Mouse (Mus musculus): ENCODE measurements at regions not wholly inside any gene's neighbourhood (a gene's known extent, or its start where the extent isn't known, plus 50 kb on each side); places are given as distances from the start of the nearest gene placed in this dataset.

DNA sequence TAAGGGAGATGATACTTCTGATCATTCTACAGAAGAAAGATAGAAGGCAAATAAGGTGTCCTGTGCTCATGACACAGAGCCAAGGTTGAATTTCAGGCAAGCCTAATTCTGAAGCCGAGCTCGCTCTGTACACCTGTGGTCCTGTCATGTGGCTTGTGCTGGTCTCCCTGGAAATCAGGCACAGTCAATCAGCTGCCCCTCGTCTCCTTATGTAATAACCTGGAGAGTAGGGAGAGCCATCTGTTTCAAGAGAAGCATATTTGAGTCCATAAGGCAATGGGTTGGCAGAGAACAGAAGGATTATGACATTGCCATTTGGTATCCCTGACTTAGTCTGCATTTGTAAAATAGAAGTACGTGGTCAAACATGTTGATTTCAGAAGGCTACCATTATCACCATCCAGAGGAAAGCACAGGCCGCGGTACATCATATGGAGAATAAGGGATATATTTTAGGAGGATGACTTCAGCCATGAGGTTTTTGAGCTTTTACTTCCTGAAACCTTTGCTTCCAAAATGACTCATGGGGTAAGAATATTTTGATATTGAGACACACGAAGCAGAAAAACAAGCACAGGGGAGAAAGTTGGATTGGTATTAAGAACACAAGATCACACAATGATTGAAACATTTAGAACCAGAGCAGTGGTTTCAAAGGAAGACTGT is 211.9 kb downstream of the Btg1 start:
- no peak for TF ChIP-seq POLR2A (IDR thresholded peaks at IDR 0.05; ENCODE audit: low read depth, low read length)
- no peak for TF ChIP-seq CTCF (IDR thresholded peaks at IDR 0.05; ENCODE audit: extremely low read depth, insufficient read depth, insufficient read length, insufficient replicate concordance)
- no peak for DNase-seq (ENCODE audit: low read depth in 1 of 2, low spot score in 2 of 2)
- no peaks in the 10 kb centered on the region for H3K4me1 ChIP-seq (ENCODE audit: control insufficient read depth, insufficient read depth, insufficient read length)
- WGBS: 89% methylated on average over 7 of the region's 7 CpGs
- no peak overlapping the region for H3K4me3 ChIP-seq (ENCODE audit: extremely low read depth, insufficient read depth, insufficient read length)
- no peaks in the 10 kb centered on the region for H3K27me3 ChIP-seq (ENCODE audit: control insufficient read depth, insufficient read depth, low read length)
- H3K36me3 ChIP-seq (ENCODE audit: control insufficient read depth, insufficient read depth, low read length): no peaks in the 10 kb centered on the region
- H3K27ac ChIP-seq (ENCODE audit: insufficient read depth, low read length): no peak overlapping the region

DNA sequence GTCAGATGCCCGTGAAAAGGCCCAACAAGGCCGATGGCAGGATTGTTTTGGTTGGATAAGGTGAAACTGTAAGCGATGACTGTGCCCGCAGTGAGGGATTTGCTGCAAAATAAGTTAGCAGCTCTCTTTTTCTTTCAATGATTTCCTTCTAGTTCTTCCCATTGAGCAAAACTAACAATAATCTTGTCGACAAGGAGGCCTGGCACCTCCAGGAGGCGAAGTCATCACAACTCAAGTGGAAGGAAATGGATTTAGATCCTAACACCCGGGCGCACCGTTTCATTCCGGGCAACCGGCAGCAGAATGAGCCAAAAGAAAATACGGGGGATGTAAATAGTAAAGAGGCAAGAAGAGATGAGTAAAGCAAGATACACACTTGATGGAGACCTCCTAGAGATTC is 214.3 kb downstream of the Btg1 start:
- H3K27ac ChIP-seq (ENCODE audit: insufficient read depth, low read length): no peak overlapping the region
- H3K27me3 ChIP-seq (ENCODE audit: control insufficient read depth, insufficient read depth, low read length): no peaks in the 10 kb centered on the region
- H3K36me3 ChIP-seq (ENCODE audit: control insufficient read depth, insufficient read depth, low read length): no peaks in the 10 kb centered on the region
- WGBS: 91% methylated on average over 12 of the region's 12 CpGs
- H3K4me3 ChIP-seq (ENCODE audit: extremely low read depth, insufficient read depth, insufficient read length): no peak overlapping the region
- no peaks in the 10 kb centered on the region for H3K4me1 ChIP-seq (ENCODE audit: control insufficient read depth, insufficient read depth, insufficient read length)
- no peak for DNase-seq (ENCODE audit: low read depth in 1 of 2, low spot score in 2 of 2)
- TF ChIP-seq POLR2A (IDR thresholded peaks at IDR 0.05; ENCODE audit: low read depth, low read length) (no peak), CTCF (IDR thresholded peaks at IDR 0.05; ENCODE audit: extremely low read depth, insufficient read depth, insufficient read length, insufficient replicate concordance) (no peak)

DNA sequence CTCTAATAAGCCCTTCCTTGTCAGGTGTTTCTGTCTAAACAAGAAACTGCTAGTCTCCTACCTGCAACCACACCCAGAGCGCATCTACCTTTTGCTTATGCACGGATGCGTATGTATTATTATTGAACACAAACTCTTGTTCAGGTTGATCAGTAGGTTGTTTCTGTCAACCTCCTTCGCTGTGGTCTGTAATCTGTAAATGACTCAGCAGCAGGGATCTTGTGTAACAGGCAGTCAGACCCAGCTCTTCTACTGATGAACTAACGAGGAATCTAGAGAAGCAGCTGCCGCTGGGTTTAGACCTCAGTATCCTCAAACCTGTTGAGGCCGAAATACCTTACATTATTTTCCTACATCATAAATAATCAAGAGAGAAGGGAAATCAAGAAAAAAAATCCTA is 220.4 kb downstream of the Btg1 start:
- no peaks in the 10 kb centered on the region for H3K36me3 ChIP-seq (ENCODE audit: control insufficient read depth, insufficient read depth, low read length)
- H3K27me3 ChIP-seq (ENCODE audit: control insufficient read depth, insufficient read depth, low read length): no peaks in the 10 kb centered on the region
- no peak for TF ChIP-seq POLR2A (IDR thresholded peaks at IDR 0.05; ENCODE audit: low read depth, low read length)
- no peak overlapping the region for H3K27ac ChIP-seq (ENCODE audit: insufficient read depth, low read length)
- DNase-seq (ENCODE audit: low read depth in 1 of 2, low spot score in 2 of 2): no peak
- WGBS: 89% methylated on average over 7 of the region's 7 CpGs
- H3K4me3 ChIP-seq (ENCODE audit: extremely low read depth, insufficient read depth, insufficient read length): no peak overlapping the region
- H3K4me1 ChIP-seq (ENCODE audit: control insufficient read depth, insufficient read depth, insufficient read length): no peaks in the 10 kb centered on the region

DNA sequence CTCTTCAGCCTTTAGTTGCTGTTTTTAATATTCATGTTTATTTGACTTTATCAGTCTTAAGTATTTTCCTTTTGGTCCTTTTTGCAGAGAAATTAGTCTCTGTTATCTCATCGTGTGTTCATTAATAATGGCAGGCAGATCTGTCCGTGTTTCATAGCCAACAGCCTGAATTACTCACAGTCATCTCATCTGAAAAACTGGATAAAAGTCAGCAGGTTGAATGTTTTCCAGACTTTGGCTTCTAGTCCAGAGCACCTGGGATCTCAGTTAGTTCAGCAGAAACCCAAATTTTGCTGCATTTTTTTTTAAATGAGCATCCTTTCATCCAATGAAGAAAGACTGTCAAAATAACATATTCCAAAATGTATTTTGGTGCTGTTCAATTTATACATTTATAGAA is 224.3 kb downstream of the Btg1 start:
- Histone ChIP-seq H3K27me3 (ENCODE audit: control insufficient read depth, insufficient read depth, low read length) (no peaks in the 10 kb centered on the region), H3K4me1 (ENCODE audit: control insufficient read depth, insufficient read depth, insufficient read length) (no peaks in the 10 kb centered on the region), H3K4me3 (ENCODE audit: extremely low read depth, insufficient read depth, insufficient read length) (no peak overlapping the region), H3K27ac (ENCODE audit: insufficient read depth, low read length) (no peak overlapping the region), H3K36me3 (ENCODE audit: control insufficient read depth, insufficient read depth, low read length) (no peaks in the 10 kb centered on the region)
- no peak for DNase-seq (ENCODE audit: low read depth in 1 of 2, low spot score in 2 of 2)
- no peak for TF ChIP-seq CTCF (IDR thresholded peaks at IDR 0.05; ENCODE audit: extremely low read depth, insufficient read depth, insufficient read length, insufficient replicate concordance)
- TF ChIP-seq POLR2A (IDR thresholded peaks at IDR 0.05; ENCODE audit: low read depth, low read length): no peak
- WGBS: 84% methylated on average over 2 of the region's 2 CpGs

DNA sequence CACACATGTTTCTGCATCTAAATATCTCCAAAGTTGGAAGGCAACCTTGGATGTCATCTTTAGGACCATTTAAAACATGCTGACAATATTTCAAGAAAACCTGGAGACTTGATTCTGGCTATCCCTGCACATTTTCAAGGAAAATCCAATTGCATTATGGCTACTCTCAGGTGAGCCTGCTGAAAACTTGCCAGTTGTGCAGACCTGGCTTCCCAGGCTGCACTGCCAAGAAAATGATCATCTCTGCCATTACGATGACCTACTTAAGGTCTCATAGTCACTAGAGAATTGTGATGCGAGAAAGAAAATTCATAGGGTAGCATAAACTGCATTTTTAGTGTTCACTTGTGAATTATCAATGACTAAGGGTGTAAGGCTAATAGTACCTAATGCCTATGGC is 225.2 kb downstream of the Btg1 start:
- no peak for TF ChIP-seq CTCF (IDR thresholded peaks at IDR 0.05; ENCODE audit: extremely low read depth, insufficient read depth, insufficient read length, insufficient replicate concordance)
- TF ChIP-seq POLR2A (IDR thresholded peaks at IDR 0.05; ENCODE audit: low read depth, low read length): no peak
- WGBS: 92% methylated on average over 2 of the region's 2 CpGs
- Histone ChIP-seq H3K36me3 (ENCODE audit: control insufficient read depth, insufficient read depth, low read length) (no peaks in the 10 kb centered on the region), H3K27ac (ENCODE audit: insufficient read depth, low read length) (no peak overlapping the region), H3K27me3 (ENCODE audit: control insufficient read depth, insufficient read depth, low read length) (no peaks in the 10 kb centered on the region), H3K4me1 (ENCODE audit: control insufficient read depth, insufficient read depth, insufficient read length) (no peaks in the 10 kb centered on the region), H3K4me3 (ENCODE audit: extremely low read depth, insufficient read depth, insufficient read length) (no peak overlapping the region)
- no peak for DNase-seq (ENCODE audit: low read depth in 1 of 2, low spot score in 2 of 2)

DNA sequence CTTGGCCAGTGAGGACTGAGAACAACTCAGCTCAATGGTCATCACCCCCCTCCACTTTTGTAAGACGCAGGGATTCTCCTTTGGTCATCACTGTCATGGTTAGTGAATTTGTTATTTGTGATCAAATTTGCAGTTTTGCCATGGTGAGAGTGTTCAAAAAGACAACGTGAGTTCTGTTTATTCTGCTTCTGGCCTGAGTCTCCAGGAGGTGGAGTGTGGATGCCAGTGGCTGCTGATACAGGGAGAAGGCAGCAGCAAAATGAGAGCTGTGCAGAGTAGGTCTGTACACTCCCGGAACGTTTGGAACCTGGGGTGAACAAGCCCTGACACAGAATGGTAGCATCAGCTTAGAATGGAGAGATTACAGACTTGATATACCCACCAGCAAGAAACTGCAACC is 229.1 kb downstream of the Btg1 start:
- no peak overlapping the region for H3K4me3 ChIP-seq (ENCODE audit: extremely low read depth, insufficient read depth, insufficient read length)
- H3K4me1 ChIP-seq (ENCODE audit: control insufficient read depth, insufficient read depth, insufficient read length): no peaks in the 10 kb centered on the region
- H3K27me3 ChIP-seq (ENCODE audit: control insufficient read depth, insufficient read depth, low read length): no peaks in the 10 kb centered on the region
- DNase-seq (ENCODE audit: low read depth in 1 of 2, low spot score in 2 of 2): no peak
- no peaks in the 10 kb centered on the region for H3K36me3 ChIP-seq (ENCODE audit: control insufficient read depth, insufficient read depth, low read length)
- no peak overlapping the region for H3K27ac ChIP-seq (ENCODE audit: insufficient read depth, low read length)
- WGBS: 88% methylated on average over 4 of the region's 4 CpGs
- TF ChIP-seq POLR2A (IDR thresholded peaks at IDR 0.05; ENCODE audit: low read depth, low read length): no peak
- TF ChIP-seq CTCF (IDR thresholded peaks at IDR 0.05; ENCODE audit: extremely low read depth, insufficient read depth, insufficient read length, insufficient replicate concordance): no peak

DNA sequence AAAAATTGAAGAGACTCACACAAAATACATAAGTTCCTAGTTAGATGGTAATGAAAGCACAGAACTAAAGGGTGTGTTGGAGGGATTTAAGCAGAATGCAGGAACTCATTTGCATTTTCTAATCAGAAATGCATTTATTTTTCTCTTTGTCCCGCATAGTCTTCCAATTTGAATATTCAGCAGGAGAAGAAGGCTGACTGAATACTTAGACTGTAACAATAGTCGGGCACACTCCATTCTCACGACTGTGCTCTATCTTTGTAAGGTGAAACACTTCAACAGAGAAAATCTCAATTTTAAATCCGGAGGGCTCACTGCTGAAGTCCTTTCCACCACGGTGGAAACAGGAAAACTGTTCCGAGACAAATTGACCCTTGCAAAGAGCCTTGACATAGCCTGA is 230.2 kb downstream of the Btg1 start:
- no peak overlapping the region for H3K4me3 ChIP-seq (ENCODE audit: extremely low read depth, insufficient read depth, insufficient read length)
- H3K27me3 ChIP-seq (ENCODE audit: control insufficient read depth, insufficient read depth, low read length): no peaks in the 10 kb centered on the region
- 72% methylated on average over 6 of the region's 6 CpGs for WGBS
- TF ChIP-seq CTCF (IDR thresholded peaks at IDR 0.05; ENCODE audit: extremely low read depth, insufficient read depth, insufficient read length, insufficient replicate concordance): no peak
- no peak for TF ChIP-seq POLR2A (IDR thresholded peaks at IDR 0.05; ENCODE audit: low read depth, low read length)
- DNase-seq (ENCODE audit: low read depth in 1 of 2, low spot score in 2 of 2): no peak
- no peak overlapping the region for H3K27ac ChIP-seq (ENCODE audit: insufficient read depth, low read length)
- no peaks in the 10 kb centered on the region for H3K36me3 ChIP-seq (ENCODE audit: control insufficient read depth, insufficient read depth, low read length)
- H3K4me1 ChIP-seq (ENCODE audit: control insufficient read depth, insufficient read depth, insufficient read length): no peaks in the 10 kb centered on the region
